Mouse (Mus musculus) testis, postnatal 14 days (tissue): Measurements from ENCODE around the gene Ehmt2.

ENCODE experiments used
- DNase-seq: peaks from one replicate; pipeline ENCODE4 v3.0.0; 2021; ENCODE audit warnings: low spot score

Ehmt2 gene

GRCm38 (mm10) chr17:34898160-34898586 is at the start of gene Ehmt2, which contains the start of gene C2:
TSS of gene Ehmt2 (plus strand) at chr17:34898469.
TSS of gene C2 (minus strand) at chr17:34898265.
- DNase-seq: peak; percentile 83

GRCm38 (mm10) chr17:34849722-34850516 is 48.4 kb upstream of the Ehmt2 start, which contains the start of the genes Skiv2l and Nelfe:
TSS of gene Skiv2l (minus strand) at chr17:34850210.
TSS of gene Nelfe (plus strand) at chr17:34850391.
- DNase-seq: peak; percentile 97

GRCm38 (mm10) chr17:34850517-34851125 is 47.6 kb upstream of the Ehmt2 start:
- no peak for DNase-seq

- no peak for DNase-seq
Measured at GRCm38 (mm10) chr17:34853511-34853910, 44.8 kb upstream of the Ehmt2 start.

GRCm38 (mm10) chr17:34854761-34855160 is 43.5 kb upstream of the Ehmt2 start:
- DNase-seq: no peak

- DNase-seq: no peak
Measured at GRCm38 (mm10) chr17:34855825-34856224, 42.4 kb upstream of the Ehmt2 start.

GRCm38 (mm10) chr17:34858670-34859069 is 39.6 kb upstream of the Ehmt2 start:
- no peak for DNase-seq

GRCm38 (mm10) chr17:34860514-34860913 is 37.8 kb upstream of the Ehmt2 start:
- no peak for DNase-seq

- DNase-seq: no peak
Measured at GRCm38 (mm10) chr17:34861704-34862415, 36.4 kb upstream of the Ehmt2 start.

GRCm38 (mm10) chr17:34862416-34863081 is 35.7 kb upstream of the Ehmt2 start, which contains the start of gene Cfb:
TSS of gene Cfb (minus strand) at chr17:34862518.
- no peak for DNase-seq

- DNase-seq: no peak
Measured at GRCm38 (mm10) chr17:34865981-34866380, 32.3 kb upstream of the Ehmt2 start.

GRCm38 (mm10) chr17:34874321-34874720 is 23.9 kb upstream of the Ehmt2 start:
- DNase-seq: no peak

- no peak for DNase-seq
Measured at GRCm38 (mm10) chr17:34879336-34879879, 18.9 kb upstream of the Ehmt2 start, which contains the start of gene Zbtb12. TSS of gene Zbtb12 (plus strand) at chr17:34879483.

- DNase-seq: no peak
Measured at GRCm38 (mm10) chr17:34881166-34881565, 17.1 kb upstream of the Ehmt2 start.

- no peak for DNase-seq
Measured at GRCm38 (mm10) chr17:34881683-34882310, 16.5 kb upstream of the Ehmt2 start, which contains the start of gene Gm20547. TSS of gene Gm20547 (minus strand) at chr17:34882042.

GRCm38 (mm10) chr17:34883332-34883731 is 14.9 kb upstream of the Ehmt2 start:
- DNase-seq: no peak

GRCm38 (mm10) chr17:34884704-34885103 is 13.6 kb upstream of the Ehmt2 start:
- no peak for DNase-seq

- DNase-seq: no peak
Measured at GRCm38 (mm10) chr17:34885615-34886014, 12.7 kb upstream of the Ehmt2 start.

GRCm38 (mm10) chr17:34887942-34888341 is 10.3 kb upstream of the Ehmt2 start:
- DNase-seq: no peak

GRCm38 (mm10) chr17:34890074-34890743 is 8.1 kb upstream of the Ehmt2 start:
- DNase-seq: no peak
